Comparison of ENCODE assay signal across 8 mouse cellular contexts in the genomic region with DNA sequence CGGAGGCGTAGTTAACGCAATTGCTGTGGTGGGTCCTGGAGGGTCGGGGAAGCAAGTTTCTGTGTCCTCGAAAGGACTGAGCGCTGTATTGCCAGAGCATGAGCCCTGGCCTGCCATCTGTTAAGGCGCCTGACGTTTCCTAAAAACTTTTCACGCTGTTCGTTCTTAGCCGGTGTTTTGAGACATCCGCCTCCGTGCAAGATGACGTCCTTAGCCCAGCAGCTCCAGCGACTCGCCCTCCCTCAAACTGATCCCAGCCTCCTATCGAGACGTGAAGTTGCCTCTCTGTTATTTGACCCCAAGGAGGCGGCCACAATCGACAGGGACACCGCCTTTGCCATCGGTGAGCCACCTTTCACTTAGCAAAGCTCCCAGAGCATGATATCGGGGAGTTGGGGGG. TPM values are rescaled to one million over a fixed set of nuclear protein-coding genes. Genes with fewer than 3 reads are reported as not detected.
DNase-seq lines count a peak whose midpoint lies in the region; ATAC-seq and TF ChIP-seq lines count a peak whose summit lies in the region.

No protein-coding gene starts in this region.

- DNase-seq in adrenal gland, postnatal 14 days, result peak; percentile 26
- DNase-seq in adrenal gland, postnatal 10 days, result no peak
- peak; percentile 10 for DNase-seq in right cerebral cortex, postnatal 14 days
- no peak for DNase-seq in right cerebral cortex, postnatal 25 days
- DNase-seq in liver, adult 2 months (ENCODE audit: extremely low read depth, low read depth, low spot score), result peak; percentile 6
- no peak for DNase-seq in testis, postnatal 10 days (ENCODE audit: low spot score)

- H3K36me3 ChIP-seq in forebrain, embryonic 13.5 days (ENCODE audit: poor library complexity, severe bottlenecking), result peaks cover 26% of the 10 kb centered on the region
- H3K36me3 ChIP-seq in liver, adult 2 months (ENCODE audit: control insufficient read depth, insufficient read depth, low read length), result peaks cover 20% of the 10 kb centered on the region

- H3K79me2 ChIP-seq in liver, adult 2 months (ENCODE audit: control insufficient read depth, insufficient read depth, low read length), result peaks cover 4% of the 10 kb centered on the region; the same call in 1 of the 2 replicates

- H3K4me2 ChIP-seq in forebrain, embryonic 13.5 days, result peak overlapping the region; percentile 90

- H3K9me3 ChIP-seq in forebrain, embryonic 13.5 days (replicated peaks), result no peaks in the 10 kb centered on the region

- H3K9ac ChIP-seq in forebrain, embryonic 13.5 days, result peak overlapping the region; percentile 67
- H3K9ac ChIP-seq in liver, adult 2 months (ENCODE audit: low read depth, low read length), result peak overlapping the region; percentile 78

- peak overlapping the region; percentile 76 for H3K4me3 ChIP-seq in forebrain, embryonic 13.5 days
- peak overlapping the region; percentile 92 for H3K4me3 ChIP-seq in liver, adult 2 months (ENCODE audit: insufficient read depth, low read depth, low read length)
- H3K4me3 ChIP-seq in olfactory bulb, adult 2 months (ENCODE audit: insufficient read depth, low read depth, low read length), result peak overlapping the region; percentile 81

- no peak overlapping the region for H3K27ac ChIP-seq in forebrain, embryonic 13.5 days
- H3K27ac ChIP-seq in liver, adult 2 months (replicated peaks; ENCODE audit: insufficient read depth, low read depth, low read length), result no peak overlapping the region
- H3K27ac ChIP-seq in olfactory bulb, adult 2 months (ENCODE audit: insufficient read depth, low read depth, low read length), result no peak overlapping the region

- peaks cover 9% of the 10 kb centered on the region for H3K27me3 ChIP-seq in forebrain, embryonic 13.5 days
- H3K27me3 ChIP-seq in liver, adult 2 months (ENCODE audit: control insufficient read depth, insufficient read depth, low read length), result no peaks in the 10 kb centered on the region

- TF ChIP-seq POLR2A in liver, adult 2 months (IDR thresholded peaks at IDR 0.05; ENCODE audit: extremely low read depth, insufficient read depth, low read length), result no peak
- TF ChIP-seq POLR2A in olfactory bulb, adult 2 months (IDR thresholded peaks at IDR 0.05; ENCODE audit: insufficient read depth, low read depth, low read length), result no peak

- H3K4me1 ChIP-seq in forebrain, embryonic 13.5 days, result peaks cover 10% of the 10 kb centered on the region
- peaks cover 4% of the 10 kb centered on the region for H3K4me1 ChIP-seq in liver, adult 2 months (ENCODE audit: control insufficient read depth, insufficient read depth, low read length)
- H3K4me1 ChIP-seq in olfactory bulb, adult 2 months (ENCODE audit: control insufficient read depth, insufficient read depth, low read length), result peaks cover 3% of the 10 kb centered on the region

- no peak; the same call in 1 of the 2 replicates for ATAC-seq in forebrain, embryonic 13.5 days

- under 1% methylated on average over 23 of the region's 23 CpGs for WGBS in forebrain, embryonic 13.5 days
- 1% methylated on average over 23 of the region's 23 CpGs for WGBS in liver, adult 2 months
- under 1% methylated on average over 23 of the region's 23 CpGs for WGBS in olfactory bulb, adult 2 months

- no peak for TF ChIP-seq CTCF in liver, adult 2 months (IDR thresholded peaks at IDR 0.05; ENCODE audit: low read depth, low read length)
- no peak for TF ChIP-seq CTCF in olfactory bulb, adult 2 months (IDR thresholded peaks at IDR 0.05; ENCODE audit: insufficient read depth, low read depth, low read length)

RNA-seq across cellular contexts. Expression of gene Heatr1, which starts 0.7 kb away (rescaled TPM):
- total RNA-seq in adrenal gland, postnatal 14 days (2021), result 39.8 and 42.6 TPM in 2 replicates
- 10 to 100 TPM; 26.6 to 32.6 TPM for total RNA-seq in adrenal gland, postnatal 10 days (2021)
- 18.3 and 20.9 TPM in 2 replicates for polyA plus RNA-seq in forebrain, embryonic 13.5 days (2015; fragmentation: Nextera tagmentation; extraction: Ambion mirVana)
- total RNA-seq in liver, adult 2 months (2014; rRNA removed), result 14.5 and 16.1 TPM in 2 replicates
- polyA plus RNA-seq in liver, adult 2 months (2012; rRNA removed), result 6.2 and 12.8 TPM in 2 replicates
- polyA plus RNA-seq in olfactory bulb, adult 2 months (2012; ENCODE audit: insufficient read depth, insufficient read length, low replicate concordance, missing spikeins), result not detected in 2 replicates

RNA-seq across cellular contexts. Expression of gene Actn2, which starts 55.0 kb away (rescaled TPM):
- 8.2 and 8.3 TPM in 2 replicates for total RNA-seq in adrenal gland, postnatal 14 days (2021)
- 100 to 1,000 TPM in 1 of 2 experiments, 10 to 100 TPM in 1; 43.7 to 240 TPM for total RNA-seq in adrenal gland, postnatal 10 days (2021)
- polyA plus RNA-seq in forebrain, embryonic 13.5 days (2015; fragmentation: Nextera tagmentation; extraction: Ambion mirVana), result 1.3 and 1.9 TPM in 2 replicates
- total RNA-seq in liver, adult 2 months (2014; rRNA removed), result 1.2 TPM in 1 of 2 replicates, not detected in the other
- polyA plus RNA-seq in liver, adult 2 months (2012; rRNA removed), result 0.06 and 0.47 TPM in 2 replicates
- polyA plus RNA-seq in olfactory bulb, adult 2 months (2012; ENCODE audit: insufficient read depth, insufficient read length, low replicate concordance, missing spikeins), result not detected in 2 replicates

Comparison
In these comparisons a context has a peak if more than half of its experiments do, and no peak if none do; other contexts are left out.
1. DNase-seq: peak in adrenal gland, postnatal 14 days (single experiment), right cerebral cortex, postnatal 14 days (single experiment) and liver, adult 2 months (single experiment); none in adrenal gland, postnatal 10 days (single experiment), right cerebral cortex, postnatal 25 days (single experiment) and testis, postnatal 10 days (single experiment).
2. Peak in every context shown above with its lines, with median percentiles within 50 percentile points of each other: H3K4me3 ChIP-seq.